Mouse (Mus musculus): ENCODE results near the gene Ndufaf2. TPM values are rescaled to one million over a fixed set of nuclear protein-coding genes. Genes with fewer than 3 reads are reported as not detected.

The Ndufaf2 gene
- polyA plus RNA-seq, 1 experiment from 2014 or later = 65.3 TPM

GRCm38 (mm10) chr13:108118188-108118587, 40.2 kb downstream of the Ndufaf2 start:
- WGBS (ENCODE audit: insufficient replicate concordance) = 12% methylated on average over 1 of the region's 1 CpGs
- H3K9ac ChIP-seq (ENCODE audit: low read depth, low read length) = no peak overlapping the region
- no peaks in the 10 kb centered on the region for H3K27me3 ChIP-seq (ENCODE audit: control insufficient read depth, insufficient read depth, low read length)
- ATAC-seq (replicated peaks; ENCODE audit: insufficient number of reproducible peaks, low FRiP score, low TSS enrichment) = no peak
- H3K9me3 ChIP-seq (replicated peaks; ENCODE audit: control insufficient read depth, low read length) = no peaks in the 10 kb centered on the region
- no peak overlapping the region for H3K27ac ChIP-seq (ENCODE audit: low read depth, low read length)
- no peaks in the 10 kb centered on the region for H3K36me3 ChIP-seq (ENCODE audit: control insufficient read depth, insufficient read depth, low read length)
- no peak overlapping the region for H3K4me3 ChIP-seq (ENCODE audit: low read depth, low read length)
- peaks cover 5% of the 10 kb centered on the region for H3K4me1 ChIP-seq (ENCODE audit: control insufficient read depth, insufficient read depth, low read length)
- H3K4me2 ChIP-seq = no peak overlapping the region

DNA sequence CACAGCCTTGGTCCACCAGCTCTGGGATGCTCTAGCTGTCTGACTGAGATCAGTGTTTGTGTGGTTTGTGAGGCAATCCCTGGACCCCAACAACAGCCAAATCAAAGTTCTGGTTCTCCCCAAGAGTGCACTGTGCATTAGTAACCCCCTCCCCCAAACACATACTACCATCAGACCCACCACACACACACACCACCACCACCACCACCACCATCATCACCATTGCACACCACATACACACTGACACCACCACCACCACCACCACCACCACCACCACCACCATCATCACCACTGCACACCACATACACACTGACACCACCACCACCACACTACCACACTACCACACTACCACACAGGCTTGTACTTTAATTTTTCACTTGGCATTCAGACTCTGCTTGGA, 40.8 kb downstream of the Ndufaf2 start:
- ATAC-seq (replicated peaks; ENCODE audit: insufficient number of reproducible peaks, low FRiP score, low TSS enrichment) = no peak
- Histone ChIP-seq H3K4me2 (no peak overlapping the region), H3K4me3 (ENCODE audit: low read depth, low read length) (no peak overlapping the region), H3K27ac (ENCODE audit: low read depth, low read length) (no peak overlapping the region), H3K4me1 (ENCODE audit: control insufficient read depth, insufficient read depth, low read length) (peaks cover 5% of the 10 kb centered on the region), H3K9ac (ENCODE audit: low read depth, low read length) (no peak overlapping the region), H3K36me3 (ENCODE audit: control insufficient read depth, insufficient read depth, low read length) (no peaks in the 10 kb centered on the region), H3K27me3 (ENCODE audit: control insufficient read depth, insufficient read depth, low read length) (no peaks in the 10 kb centered on the region), H3K9me3 (replicated peaks; ENCODE audit: control insufficient read depth, low read length) (no peaks in the 10 kb centered on the region)

DNA sequence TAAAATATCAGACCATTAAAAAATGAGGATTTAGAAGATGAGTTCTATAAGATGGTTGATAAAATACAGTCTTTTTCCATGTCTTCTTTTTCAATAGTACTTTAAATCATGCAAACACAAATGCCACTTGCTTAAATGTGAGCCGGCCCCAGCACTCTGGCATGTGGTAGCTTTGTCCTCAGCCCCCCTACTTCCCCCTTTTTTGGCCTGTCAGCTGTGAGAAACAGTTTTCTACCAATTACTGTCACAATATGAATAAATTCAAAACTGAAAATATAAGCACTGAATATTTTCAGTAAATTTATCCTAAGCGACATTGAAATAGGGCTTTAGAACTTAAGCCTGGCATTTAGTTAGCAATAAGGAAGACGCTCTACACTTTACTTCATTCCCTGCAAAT, 44.2 kb downstream of the Ndufaf2 start:
- Histone ChIP-seq H3K4me2 (no peak overlapping the region), H3K36me3 (ENCODE audit: control insufficient read depth, insufficient read depth, low read length) (no peaks in the 10 kb centered on the region), H3K4me3 (ENCODE audit: low read depth, low read length) (no peak overlapping the region), H3K9me3 (replicated peaks; ENCODE audit: control insufficient read depth, low read length) (no peaks in the 10 kb centered on the region), H3K27ac (ENCODE audit: low read depth, low read length) (no peak overlapping the region), H3K9ac (ENCODE audit: low read depth, low read length) (no peak overlapping the region), H3K27me3 (ENCODE audit: control insufficient read depth, insufficient read depth, low read length) (no peaks in the 10 kb centered on the region), H3K4me1 (ENCODE audit: control insufficient read depth, insufficient read depth, low read length) (peaks cover 1% of the 10 kb centered on the region)
- ATAC-seq (replicated peaks; ENCODE audit: insufficient number of reproducible peaks, low FRiP score, low TSS enrichment) = no peak
- 78% methylated on average over 3 of the region's 3 CpGs for WGBS (ENCODE audit: insufficient replicate concordance)

- ATAC-seq (replicated peaks; ENCODE audit: insufficient number of reproducible peaks, low FRiP score, low TSS enrichment) = no peak
- 86% methylated on average over 5 of the region's 5 CpGs for WGBS (ENCODE audit: insufficient replicate concordance)
- Histone ChIP-seq H3K4me1 (ENCODE audit: control insufficient read depth, insufficient read depth, low read length) (no peaks in the 10 kb centered on the region), H3K4me3 (ENCODE audit: low read depth, low read length) (no peak overlapping the region), H3K27ac (ENCODE audit: low read depth, low read length) (no peak overlapping the region), H3K36me3 (ENCODE audit: control insufficient read depth, insufficient read depth, low read length) (no peaks in the 10 kb centered on the region), H3K27me3 (ENCODE audit: control insufficient read depth, insufficient read depth, low read length) (no peaks in the 10 kb centered on the region), H3K4me2 (no peak overlapping the region), H3K9ac (ENCODE audit: low read depth, low read length) (no peak overlapping the region), H3K9me3 (replicated peaks; ENCODE audit: control insufficient read depth, low read length) (no peaks in the 10 kb centered on the region)
These were observed 44.9 kb downstream of the Ndufaf2 start for GRCm38 (mm10) chr13:108113536-108113935.

DNA sequence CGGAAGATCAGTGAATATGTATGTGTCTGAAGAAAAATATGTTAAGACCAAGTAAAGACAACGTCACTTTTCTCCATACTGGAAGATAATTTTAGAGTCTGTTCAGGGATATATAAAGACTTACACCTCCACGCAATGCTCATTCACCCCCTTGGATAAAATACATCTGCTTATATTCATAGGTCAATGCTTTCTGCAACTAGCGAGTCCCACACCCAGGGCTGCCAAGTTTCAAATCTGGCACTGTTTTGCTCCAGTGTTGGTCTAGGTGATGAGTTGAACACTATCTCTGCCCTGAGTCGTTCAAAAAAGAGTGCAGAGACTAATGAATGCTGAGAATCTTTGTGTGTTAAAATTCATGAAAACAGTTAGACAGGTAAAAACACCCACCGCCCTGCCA, 47.5 kb downstream of the Ndufaf2 start:
- no peak for ATAC-seq (replicated peaks; ENCODE audit: insufficient number of reproducible peaks, low FRiP score, low TSS enrichment)
- WGBS (ENCODE audit: insufficient replicate concordance) = 83% methylated on average over 6 of the region's 6 CpGs
- Histone ChIP-seq H3K4me1 (ENCODE audit: control insufficient read depth, insufficient read depth, low read length) (no peaks in the 10 kb centered on the region), H3K4me2 (no peak overlapping the region), H3K36me3 (ENCODE audit: control insufficient read depth, insufficient read depth, low read length) (no peaks in the 10 kb centered on the region), H3K27me3 (ENCODE audit: control insufficient read depth, insufficient read depth, low read length) (no peaks in the 10 kb centered on the region), H3K9ac (ENCODE audit: low read depth, low read length) (no peak overlapping the region), H3K4me3 (ENCODE audit: low read depth, low read length) (no peak overlapping the region), H3K9me3 (replicated peaks; ENCODE audit: control insufficient read depth, low read length) (no peaks in the 10 kb centered on the region), H3K27ac (ENCODE audit: low read depth, low read length) (no peak overlapping the region)

- Histone ChIP-seq H3K4me3 (ENCODE audit: low read depth, low read length) (no peak overlapping the region), H3K36me3 (ENCODE audit: control insufficient read depth, insufficient read depth, low read length) (no peaks in the 10 kb centered on the region), H3K9me3 (replicated peaks; ENCODE audit: control insufficient read depth, low read length) (no peaks in the 10 kb centered on the region), H3K27me3 (ENCODE audit: control insufficient read depth, insufficient read depth, low read length) (no peaks in the 10 kb centered on the region), H3K27ac (ENCODE audit: low read depth, low read length) (no peak overlapping the region), H3K4me2 (no peak overlapping the region), H3K9ac (ENCODE audit: low read depth, low read length) (no peak overlapping the region), H3K4me1 (ENCODE audit: control insufficient read depth, insufficient read depth, low read length) (0 out of 2 replicates have a peak, but pooled peaks cover 6% of the 10 kb centered on the region)
- WGBS (ENCODE audit: insufficient replicate concordance) = 23% methylated on average over 2 of the region's 2 CpGs
- ATAC-seq (replicated peaks; ENCODE audit: insufficient number of reproducible peaks, low FRiP score, low TSS enrichment) = no peak
These were observed 57.7 kb downstream of the Ndufaf2 start for GRCm38 (mm10) chr13:108100700-108101099.

DNA sequence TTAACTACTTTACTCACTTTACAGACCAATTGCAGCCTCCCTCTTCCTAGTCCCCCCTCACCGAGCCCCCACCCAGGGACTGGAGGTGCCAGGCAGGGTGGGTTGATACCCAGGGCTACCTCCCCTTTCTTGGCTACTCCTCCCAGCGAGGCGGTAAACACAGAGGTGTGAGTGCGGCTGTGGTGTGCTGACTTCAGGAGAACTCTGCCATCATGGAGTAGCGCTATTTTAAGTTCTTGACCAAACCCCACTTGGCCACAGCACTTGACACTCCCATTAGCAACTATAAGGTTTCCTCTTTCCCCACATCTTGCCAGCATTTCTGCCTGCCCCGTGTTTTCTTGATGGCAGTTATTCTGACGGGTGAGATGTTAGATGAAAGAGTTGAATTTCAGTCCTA, 62.0 kb downstream of the Ndufaf2 start:
- Histone ChIP-seq H3K9me3 (replicated peaks; ENCODE audit: control insufficient read depth, low read length) (no peaks in the 10 kb centered on the region), H3K4me2 (no peak overlapping the region), H3K4me1 (ENCODE audit: control insufficient read depth, insufficient read depth, low read length) (0 out of 2 replicates have a peak, but pooled peaks cover 6% of the 10 kb centered on the region), H3K36me3 (ENCODE audit: control insufficient read depth, insufficient read depth, low read length) (no peaks in the 10 kb centered on the region), H3K4me3 (ENCODE audit: low read depth, low read length) (no peak overlapping the region), H3K9ac (ENCODE audit: low read depth, low read length) (no peak overlapping the region), H3K27ac (ENCODE audit: low read depth, low read length) (no peak overlapping the region), H3K27me3 (ENCODE audit: control insufficient read depth, insufficient read depth, low read length) (no peaks in the 10 kb centered on the region)
- WGBS (ENCODE audit: insufficient replicate concordance) = 47% methylated on average over 7 of the region's 7 CpGs
- no peak for ATAC-seq (replicated peaks; ENCODE audit: insufficient number of reproducible peaks, low FRiP score, low TSS enrichment)

- Histone ChIP-seq H3K4me2 (no peak overlapping the region), H3K27ac (ENCODE audit: low read depth, low read length) (no peak overlapping the region), H3K4me1 (ENCODE audit: control insufficient read depth, insufficient read depth, low read length) (0 out of 2 replicates have a peak, but pooled peaks cover 3% of the 10 kb centered on the region), H3K4me3 (ENCODE audit: low read depth, low read length) (no peak overlapping the region), H3K9ac (ENCODE audit: low read depth, low read length) (no peak overlapping the region), H3K36me3 (ENCODE audit: control insufficient read depth, insufficient read depth, low read length) (no peaks in the 10 kb centered on the region), H3K9me3 (replicated peaks; ENCODE audit: control insufficient read depth, low read length) (no peaks in the 10 kb centered on the region), H3K27me3 (ENCODE audit: control insufficient read depth, insufficient read depth, low read length) (no peaks in the 10 kb centered on the region)
- no peak for ATAC-seq (replicated peaks; ENCODE audit: insufficient number of reproducible peaks, low FRiP score, low TSS enrichment)
- WGBS (ENCODE audit: insufficient replicate concordance) = 77% methylated on average over 7 of the region's 7 CpGs
These were observed 62.8 kb downstream of the Ndufaf2 start for GRCm38 (mm10) chr13:108095617-108096016.

DNA sequence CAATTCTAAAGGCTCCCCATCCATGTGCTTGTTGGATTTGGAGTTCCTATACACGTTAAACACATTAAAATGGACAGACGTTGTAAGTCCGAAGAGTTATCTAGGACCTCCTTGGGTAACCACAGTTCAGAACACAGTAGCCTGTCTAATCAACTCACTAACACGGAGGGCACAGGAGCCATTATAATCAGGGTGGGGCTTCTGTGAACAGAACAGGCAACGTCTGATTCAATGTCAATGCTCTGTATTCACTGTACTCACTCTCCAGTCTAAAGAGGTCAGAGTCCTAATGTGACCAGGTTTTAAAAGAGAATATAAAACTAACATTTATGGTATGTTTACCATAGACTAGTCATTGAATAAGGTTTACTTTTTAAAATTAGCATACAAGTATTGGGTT, 63.7 kb downstream of the Ndufaf2 start:
- Histone ChIP-seq H3K9me3 (replicated peaks; ENCODE audit: control insufficient read depth, low read length) (no peaks in the 10 kb centered on the region), H3K4me1 (ENCODE audit: control insufficient read depth, insufficient read depth, low read length) (0 out of 2 replicates have a peak, but pooled peaks cover 3% of the 10 kb centered on the region), H3K27ac (ENCODE audit: low read depth, low read length) (no peak overlapping the region), H3K9ac (ENCODE audit: low read depth, low read length) (no peak overlapping the region), H3K4me2 (no peak overlapping the region), H3K27me3 (ENCODE audit: control insufficient read depth, insufficient read depth, low read length) (no peaks in the 10 kb centered on the region), H3K4me3 (ENCODE audit: low read depth, low read length) (no peak overlapping the region), H3K36me3 (ENCODE audit: control insufficient read depth, insufficient read depth, low read length) (no peaks in the 10 kb centered on the region)
- WGBS (ENCODE audit: insufficient replicate concordance) = 80% methylated on average over 5 of the region's 5 CpGs
- ATAC-seq (replicated peaks; ENCODE audit: insufficient number of reproducible peaks, low FRiP score, low TSS enrichment) = no peak

Measured in heart, embryonic 11.5 days (tissue).